Mouse (Mus musculus): ENCODE results near the gene Ttll1. TPM values are rescaled to one million over a fixed set of nuclear protein-coding genes. Genes with fewer than 3 reads are reported as not detected.

Gene Ttll1
- polyA plus RNA-seq, 1 experiment from 2014 or later: 7.2 TPM

- no peaks in the 10 kb centered on the region for H3K9me3 ChIP-seq (replicated peaks)
- H3K4me2 ChIP-seq: 0 out of 2 replicates have a peak overlapping the region, but pooled peaks have one; percentile 2
- WGBS (ENCODE audit: insufficient replicate concordance): 54% methylated on average over 7 of the region's 7 CpGs
- H3K9ac ChIP-seq: 0 out of 2 replicates have a peak overlapping the region, but pooled peaks have one; percentile 6
- H3K27me3 ChIP-seq: no peaks in the 10 kb centered on the region
- H3K4me3 ChIP-seq (replicated peaks): no peak overlapping the region
- ATAC-seq (ENCODE audit: low read depth): peak; percentile 18; the same call in 1 of the 2 replicates
- peak overlapping the region; percentile 67 for H3K27ac ChIP-seq
- DNase-seq: no peak
- H3K4me1 ChIP-seq (replicated peaks): peaks cover 97% of the 10 kb centered on the region
- 0 out of 2 replicates have a peak, but pooled peaks cover 8% of the 10 kb centered on the region for H3K36me3 ChIP-seq
Measured at GRCm38 (mm10) chr15:83452219-83452760, 58.4 kb downstream of the Ttll1 start.

DNA sequence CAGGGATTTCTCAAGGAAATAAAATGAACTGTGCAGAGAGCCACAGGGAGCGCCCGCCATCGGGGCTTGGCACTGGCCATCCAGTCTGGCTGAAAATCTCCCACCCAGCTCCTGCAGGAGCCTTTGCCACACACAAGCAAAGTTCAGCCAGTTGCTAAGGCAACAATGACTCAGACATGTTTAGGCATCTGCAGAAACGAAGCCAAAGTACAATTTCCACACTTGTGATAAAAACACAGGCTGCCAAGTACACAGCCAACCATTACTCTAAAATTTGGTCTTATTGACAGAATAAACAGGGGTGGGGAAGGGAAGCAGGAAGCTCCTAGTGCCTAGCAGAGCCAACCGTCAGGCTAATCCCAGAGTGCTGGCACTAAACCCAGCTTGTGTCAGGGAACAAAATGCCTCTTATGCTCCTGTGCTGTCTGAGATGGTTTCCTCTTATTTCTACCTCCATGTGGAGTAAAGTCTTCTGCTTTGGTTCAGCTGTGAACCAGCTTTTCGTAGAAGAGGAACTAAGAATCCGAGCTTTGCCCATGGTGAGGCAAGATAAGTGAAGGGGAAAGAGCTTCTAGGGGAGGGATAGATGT, 59.0 kb downstream of the Ttll1 start:
- Histone ChIP-seq H3K27ac (peak overlapping the region; percentile 67), H3K9me3 (replicated peaks) (no peaks in the 10 kb centered on the region), H3K27me3 (no peaks in the 10 kb centered on the region), H3K9ac (0 out of 2 replicates have a peak overlapping the region, but pooled peaks have one; percentile 6), H3K4me2 (0 out of 2 replicates have a peak overlapping the region, but pooled peaks have one; percentile 2), H3K4me1 (replicated peaks) (peaks cover 96% of the 10 kb centered on the region), H3K4me3 (replicated peaks) (no peak overlapping the region), H3K36me3 (0 out of 2 replicates have a peak, but pooled peaks cover 4% of the 10 kb centered on the region)
- DNase-seq (no peak), ATAC-seq (ENCODE audit: low read depth) (peak; percentile 21; the same call in 1 of the 2 replicates)
- WGBS (ENCODE audit: insufficient replicate concordance): 52% methylated on average over 7 of the region's 7 CpGs

DNA sequence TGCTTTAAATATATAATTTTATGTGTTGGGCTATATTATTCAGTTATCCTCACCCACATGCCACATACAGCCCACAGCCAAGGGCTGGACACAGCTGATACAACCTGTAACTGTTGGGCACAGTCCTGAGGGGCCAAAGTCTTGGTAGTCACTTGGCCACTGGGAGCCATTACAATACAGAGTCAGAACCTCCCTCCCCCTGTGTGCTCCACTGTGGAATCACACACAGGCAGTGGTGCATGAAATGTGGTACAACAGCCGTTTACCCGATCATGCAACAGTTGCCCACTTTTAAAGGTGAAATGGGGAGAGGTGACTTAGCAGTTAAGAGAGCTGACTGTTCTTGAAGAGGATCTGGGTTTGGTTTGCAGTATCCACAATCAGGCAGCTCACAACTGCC, 60.7 kb downstream of the Ttll1 start:
- no peaks in the 10 kb centered on the region for H3K27me3 ChIP-seq
- no peak overlapping the region for H3K4me2 ChIP-seq
- H3K9ac ChIP-seq: no peak overlapping the region
- DNase-seq: no peak
- 92% methylated on average over 2 of the region's 2 CpGs for WGBS (ENCODE audit: insufficient replicate concordance)
- no peak overlapping the region for H3K27ac ChIP-seq
- H3K4me3 ChIP-seq (replicated peaks): no peak overlapping the region
- no peak for ATAC-seq (ENCODE audit: low read depth)
- H3K36me3 ChIP-seq: no peaks in the 10 kb centered on the region
- no peaks in the 10 kb centered on the region for H3K9me3 ChIP-seq (replicated peaks)
- H3K4me1 ChIP-seq (replicated peaks): peaks cover 96% of the 10 kb centered on the region

DNA sequence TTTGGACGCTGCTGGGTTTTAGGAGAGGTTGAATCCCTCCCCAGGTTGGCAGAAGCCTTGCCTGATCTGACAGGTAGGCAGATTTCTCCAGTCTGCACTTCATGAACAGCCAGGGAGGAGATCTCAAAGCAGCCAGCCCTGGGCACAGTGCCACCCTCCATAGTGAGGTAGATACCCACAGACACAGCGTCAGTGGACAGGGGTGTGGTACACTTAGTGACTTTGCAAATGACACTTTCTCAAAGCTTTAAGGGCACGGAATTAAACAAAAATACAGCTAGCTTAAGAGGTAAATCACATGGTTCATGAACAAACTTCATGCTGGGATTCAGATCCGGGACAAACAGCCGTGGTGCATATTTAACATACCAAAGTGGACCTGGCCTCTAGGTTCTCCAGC, 62.0 kb downstream of the Ttll1 start:
- no peaks in the 10 kb centered on the region for H3K36me3 ChIP-seq
- 77% methylated on average over 5 of the region's 5 CpGs for WGBS (ENCODE audit: insufficient replicate concordance)
- H3K27ac ChIP-seq: peak overlapping the region; percentile 23; the same call in 1 of the 2 replicates
- peaks cover 96% of the 10 kb centered on the region for H3K4me1 ChIP-seq (replicated peaks)
- DNase-seq (no peak), ATAC-seq (ENCODE audit: low read depth) (no peak)
- H3K9ac ChIP-seq: no peak overlapping the region
- no peaks in the 10 kb centered on the region for H3K27me3 ChIP-seq
- no peaks in the 10 kb centered on the region for H3K9me3 ChIP-seq (replicated peaks)
- H3K4me2 ChIP-seq: no peak overlapping the region
- no peak overlapping the region for H3K4me3 ChIP-seq (replicated peaks)

GRCm38 (mm10) chr15:83447791-83448544, 62.7 kb downstream of the Ttll1 start:
- Histone ChIP-seq H3K27ac (peak overlapping the region; percentile 65), H3K9me3 (replicated peaks) (no peaks in the 10 kb centered on the region), H3K36me3 (no peaks in the 10 kb centered on the region), H3K27me3 (no peaks in the 10 kb centered on the region), H3K4me2 (0 out of 2 replicates have a peak overlapping the region, but pooled peaks have one; percentile 8), H3K9ac (no peak overlapping the region), H3K4me1 (replicated peaks) (peaks cover 96% of the 10 kb centered on the region), H3K4me3 (replicated peaks) (no peak overlapping the region)
- DNase-seq: no peak
- ATAC-seq (ENCODE audit: low read depth): no peak
- 64% methylated on average over 10 of the region's 10 CpGs for WGBS (ENCODE audit: insufficient replicate concordance)

DNA sequence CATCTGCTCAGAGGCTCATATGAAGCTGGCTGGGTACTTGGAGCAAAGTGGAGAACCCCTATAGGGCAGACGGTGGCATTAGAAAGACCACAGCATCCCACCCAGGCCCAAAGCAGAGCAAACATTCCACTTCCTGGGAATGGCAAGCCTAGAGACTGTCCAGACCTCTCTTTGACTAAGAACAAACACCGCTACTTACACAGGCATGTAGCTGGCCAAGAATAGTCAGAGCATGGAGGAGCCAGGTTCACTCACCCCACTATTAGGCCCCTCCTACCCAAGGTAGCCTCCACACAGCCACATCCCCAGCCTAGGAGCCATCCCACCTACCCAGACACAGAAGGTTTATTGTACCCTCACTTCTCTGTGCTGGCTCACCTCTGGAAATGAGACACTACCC, 64.8 kb downstream of the Ttll1 start:
- ATAC-seq (ENCODE audit: low read depth): no peak
- no peak for DNase-seq
- H3K9me3 ChIP-seq (replicated peaks): no peaks in the 10 kb centered on the region
- H3K27ac ChIP-seq: peak overlapping the region; percentile 65; the same call in 1 of the 2 replicates
- no peak overlapping the region for H3K9ac ChIP-seq
- no peaks in the 10 kb centered on the region for H3K36me3 ChIP-seq
- no peak overlapping the region for H3K4me3 ChIP-seq (replicated peaks)
- no peaks in the 10 kb centered on the region for H3K27me3 ChIP-seq
- H3K4me1 ChIP-seq (replicated peaks): peaks cover 93% of the 10 kb centered on the region
- no peak overlapping the region for H3K4me2 ChIP-seq
- 79% methylated on average over 2 of the region's 2 CpGs for WGBS (ENCODE audit: insufficient replicate concordance)

DNA sequence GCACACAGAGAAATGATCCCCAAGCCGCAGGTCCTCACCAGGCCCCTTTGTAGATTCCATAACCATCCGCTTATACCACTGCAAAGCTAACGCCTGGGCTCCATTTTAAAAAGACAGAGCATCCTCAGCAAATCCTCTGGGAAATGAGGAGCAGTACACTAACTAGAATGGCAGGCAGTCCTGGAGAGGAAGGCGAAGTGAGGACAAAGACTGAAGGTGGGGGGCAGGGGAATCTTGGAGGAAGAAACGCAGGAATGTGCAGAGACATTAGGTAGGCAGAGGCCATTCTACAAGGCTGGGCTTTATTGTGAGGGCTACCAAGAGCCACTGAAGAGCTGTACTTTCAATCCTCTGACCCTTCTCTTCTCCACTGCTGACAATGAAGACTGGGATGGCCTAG, 65.3 kb downstream of the Ttll1 start:
- no peaks in the 10 kb centered on the region for H3K36me3 ChIP-seq
- peaks cover 93% of the 10 kb centered on the region for H3K4me1 ChIP-seq (replicated peaks)
- no peak overlapping the region for H3K9ac ChIP-seq
- WGBS (ENCODE audit: insufficient replicate concordance): 81% methylated on average over 5 of the region's 5 CpGs
- DNase-seq: no peak
- no peak overlapping the region for H3K4me3 ChIP-seq (replicated peaks)
- H3K27me3 ChIP-seq: no peaks in the 10 kb centered on the region
- H3K27ac ChIP-seq: peak overlapping the region; percentile 65; the same call in 1 of the 2 replicates
- ATAC-seq (ENCODE audit: low read depth): no peak
- H3K9me3 ChIP-seq (replicated peaks): no peaks in the 10 kb centered on the region
- no peak overlapping the region for H3K4me2 ChIP-seq

- peak; percentile 40; the same call in 1 of the 2 replicates for ATAC-seq (ENCODE audit: low read depth)
Measured at GRCm38 (mm10) chr15:83444425-83444824, 66.3 kb downstream of the Ttll1 start.

DNA sequence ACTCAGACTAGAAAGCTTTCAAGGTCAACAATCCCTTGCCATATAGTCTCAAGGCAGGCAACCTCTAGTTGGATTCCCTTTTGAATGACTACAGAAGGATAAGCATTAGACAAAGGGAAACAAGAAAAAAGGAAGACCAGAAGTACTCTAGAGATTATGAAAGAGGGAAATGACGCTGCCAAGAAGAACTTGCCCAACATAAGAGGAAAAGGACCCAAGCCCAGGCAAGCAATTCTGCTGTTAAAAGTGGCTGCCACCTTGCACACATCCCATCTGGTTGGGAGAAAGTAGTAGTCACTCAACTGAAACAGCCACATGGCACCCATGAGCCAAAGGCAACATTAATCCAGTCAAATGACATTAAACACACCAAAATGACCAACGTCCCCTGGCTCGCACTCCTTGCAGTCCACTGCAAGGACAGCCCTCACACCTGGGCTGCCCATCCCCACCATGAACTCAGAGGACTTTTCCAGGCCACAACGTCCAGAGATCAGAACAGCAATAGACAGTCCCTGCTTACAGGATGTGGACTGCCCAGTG, 68.1 kb downstream of the Ttll1 start:
- Histone ChIP-seq H3K27ac (0 out of 2 replicates have a peak overlapping the region, but pooled peaks have one; percentile 2), H3K4me1 (replicated peaks) (peaks cover 85% of the 10 kb centered on the region), H3K9ac (no peak overlapping the region), H3K9me3 (replicated peaks) (no peaks in the 10 kb centered on the region), H3K27me3 (no peaks in the 10 kb centered on the region), H3K36me3 (no peaks in the 10 kb centered on the region), H3K4me3 (replicated peaks) (no peak overlapping the region), H3K4me2 (no peak overlapping the region)
- no peak for ATAC-seq (ENCODE audit: low read depth)
- DNase-seq: no peak
- WGBS (ENCODE audit: insufficient replicate concordance): 60% methylated on average over 4 of the region's 4 CpGs

More at GRCm38 (mm10) chr15:83444425-83444824, 66.3 kb downstream of the Ttll1 start:
- H3K27ac ChIP-seq: peak overlapping the region; percentile 8; the same call in 1 of the 2 replicates
- 79% methylated on average over 6 of the region's 6 CpGs for WGBS (ENCODE audit: insufficient replicate concordance)
- no peak overlapping the region for H3K4me2 ChIP-seq
- peaks cover 93% of the 10 kb centered on the region for H3K4me1 ChIP-seq (replicated peaks)
- no peaks in the 10 kb centered on the region for H3K36me3 ChIP-seq
- H3K27me3 ChIP-seq: no peaks in the 10 kb centered on the region
- no peak for DNase-seq
- H3K4me3 ChIP-seq (replicated peaks): no peak overlapping the region
- no peaks in the 10 kb centered on the region for H3K9me3 ChIP-seq (replicated peaks)
- H3K9ac ChIP-seq: no peak overlapping the region

DNA sequence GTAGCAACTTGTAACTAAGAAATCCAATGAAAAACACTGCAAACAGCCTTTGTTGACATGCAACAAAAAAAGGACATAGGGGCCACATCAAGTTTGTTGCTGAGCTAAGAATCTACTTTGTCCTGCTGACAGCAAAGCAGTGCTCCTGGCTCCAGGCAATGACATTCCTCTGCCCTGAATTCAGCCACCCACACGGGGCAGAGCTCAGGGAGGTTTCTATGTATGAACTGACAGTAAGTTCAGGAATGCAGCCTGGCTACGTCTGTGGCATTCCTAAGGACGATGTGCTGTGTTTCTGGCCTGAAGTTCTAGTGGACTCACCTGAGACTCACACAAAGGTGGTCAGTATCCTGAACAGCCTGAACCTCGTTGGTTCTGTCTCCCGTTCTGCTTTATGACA, 70.0 kb downstream of the Ttll1 start:
- Histone ChIP-seq H3K4me3 (replicated peaks) (no peak overlapping the region), H3K4me2 (no peak overlapping the region), H3K4me1 (replicated peaks) (peaks cover 71% of the 10 kb centered on the region), H3K9me3 (replicated peaks) (no peaks in the 10 kb centered on the region), H3K27ac (peak overlapping the region; percentile 35; the same call in 1 of the 2 replicates), H3K36me3 (no peaks in the 10 kb centered on the region), H3K27me3 (no peaks in the 10 kb centered on the region), H3K9ac (no peak overlapping the region)
- ATAC-seq (ENCODE audit: low read depth) (no peak), DNase-seq (no peak)
- 70% methylated on average over 5 of the region's 5 CpGs for WGBS (ENCODE audit: insufficient replicate concordance)

- no peak for ATAC-seq (ENCODE audit: low read depth)
- Histone ChIP-seq H3K36me3 (no peaks in the 10 kb centered on the region), H3K27ac (no peak overlapping the region), H3K4me1 (replicated peaks) (peaks cover 72% of the 10 kb centered on the region), H3K9me3 (replicated peaks) (no peaks in the 10 kb centered on the region), H3K4me2 (no peak overlapping the region), H3K9ac (no peak overlapping the region), H3K27me3 (no peaks in the 10 kb centered on the region), H3K4me3 (replicated peaks) (no peak overlapping the region)
- no peak for DNase-seq
- 84% methylated on average over 9 of the region's 9 CpGs for WGBS (ENCODE audit: insufficient replicate concordance)
Measured at GRCm38 (mm10) chr15:83436541-83436940, 74.2 kb downstream of the Ttll1 start.

Measured in liver, embryonic 13.5 days (tissue).